Mouse (Mus musculus): ENCODE measurements around the gene Zfp932.
"Not testable (repeated sequence)": the region's sequence is repeated elsewhere in the genome, so short reads cannot be mapped to it uniquely, and the experiment has no call there.

Gene Zfp932

GRCm38 (mm10) chr5:109996026-109996937, at the start of gene Zfp932:
Gene Zfp932, plus strand, starts transcription at chr5:109996521.
- in situ Hi-C loops (cut with MboI; ENCODE audit: low sequenced_read_pairs), result not testable (repeated sequence)

DNA sequence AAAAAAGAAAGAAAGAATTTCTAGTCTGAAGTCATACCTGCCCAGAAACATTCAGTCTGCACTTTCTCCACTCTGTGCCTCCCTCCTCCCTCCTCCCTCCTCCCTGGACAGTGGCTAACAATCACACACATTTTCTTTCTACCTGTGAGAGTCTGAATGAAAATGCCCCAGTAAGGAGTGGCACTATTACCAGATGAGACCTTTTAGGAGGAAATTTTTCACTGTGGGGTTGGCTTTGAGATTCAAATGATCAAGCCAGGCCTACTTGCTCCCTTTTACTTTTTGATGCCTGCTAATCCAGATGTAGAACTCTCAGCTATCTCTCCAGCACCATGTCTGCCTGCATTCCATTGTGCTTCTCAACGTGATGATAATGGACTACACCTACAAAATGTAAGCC, 46.0 kb upstream of the Zfp932 start:
- in situ Hi-C loops (cut with MboI; ENCODE audit: low sequenced_read_pairs), result no loop called here

- in situ Hi-C loops (cut with MboI; ENCODE audit: low sequenced_read_pairs), result not testable (repeated sequence)
Observed at GRCm38 (mm10) chr5:109980743-109981142, 15.6 kb upstream of the Zfp932 start.

GRCm38 (mm10) chr5:109995461-109995860, 860 bp upstream of the Zfp932 start:
- in situ Hi-C loops (cut with MboI; ENCODE audit: low sequenced_read_pairs), result not testable (repeated sequence)

DNA sequence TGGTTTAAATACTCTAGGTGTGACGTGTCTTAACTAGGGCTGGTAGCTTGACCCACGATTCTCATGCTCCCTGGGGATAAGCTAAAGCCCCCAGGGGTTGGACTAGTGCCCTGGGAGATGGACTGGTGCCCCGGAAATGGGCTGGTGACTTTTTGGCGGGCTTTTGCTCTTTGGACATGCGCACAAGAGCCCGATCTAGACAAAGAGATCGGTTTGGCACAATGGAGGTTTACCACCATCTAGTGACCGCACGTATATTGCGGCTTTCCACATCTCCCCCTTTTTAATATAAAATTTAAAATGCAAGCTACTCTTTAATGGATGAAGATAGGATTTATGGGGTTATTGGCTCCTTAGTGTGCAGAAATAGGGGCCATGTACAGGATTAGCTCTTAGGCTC, 19.5 kb downstream of the Zfp932 start:
- in situ Hi-C loops (cut with MboI; ENCODE audit: low sequenced_read_pairs), result not testable (repeated sequence)

GRCm38 (mm10) chr5:110023273-110023672, 27.0 kb downstream of the Zfp932 start:
- in situ Hi-C loops (cut with MboI; ENCODE audit: low sequenced_read_pairs), result no loop called here

DNA sequence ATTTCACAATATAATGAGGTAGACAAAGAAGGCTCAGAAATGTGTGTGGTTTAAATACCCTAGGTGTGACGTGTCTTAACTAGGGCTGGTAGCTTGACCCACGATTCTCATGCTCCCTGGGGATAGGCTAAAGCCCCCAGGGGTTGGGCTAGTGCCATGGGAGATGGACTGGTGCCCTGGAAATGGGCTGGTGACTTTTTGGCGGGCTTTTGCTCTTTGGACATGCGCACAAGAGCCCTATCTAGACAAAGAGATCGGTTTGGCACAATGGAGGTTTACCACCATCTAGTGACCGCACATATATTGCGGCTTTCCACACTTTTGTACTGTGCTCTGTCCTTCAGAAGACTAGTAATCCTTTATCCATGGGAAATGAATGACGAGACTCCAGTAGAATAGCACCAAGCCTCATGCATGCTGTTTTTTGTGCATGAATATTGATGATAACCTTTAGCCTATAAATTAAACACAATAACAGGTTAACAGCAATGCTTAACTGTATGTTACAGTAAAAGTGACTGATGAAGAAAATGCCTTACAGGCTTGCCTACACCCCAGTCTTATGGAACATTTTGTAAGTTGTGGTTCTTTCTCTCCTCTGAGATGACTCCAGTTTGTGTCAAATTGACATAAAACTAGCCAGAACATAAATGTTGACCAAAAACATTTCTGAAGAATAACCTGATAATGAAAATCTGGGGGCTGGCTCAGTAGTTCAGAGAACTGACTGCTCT, 27.5 kb downstream of the Zfp932 start:
- in situ Hi-C loops (cut with MboI; ENCODE audit: low sequenced_read_pairs), result not testable (repeated sequence)

DNA sequence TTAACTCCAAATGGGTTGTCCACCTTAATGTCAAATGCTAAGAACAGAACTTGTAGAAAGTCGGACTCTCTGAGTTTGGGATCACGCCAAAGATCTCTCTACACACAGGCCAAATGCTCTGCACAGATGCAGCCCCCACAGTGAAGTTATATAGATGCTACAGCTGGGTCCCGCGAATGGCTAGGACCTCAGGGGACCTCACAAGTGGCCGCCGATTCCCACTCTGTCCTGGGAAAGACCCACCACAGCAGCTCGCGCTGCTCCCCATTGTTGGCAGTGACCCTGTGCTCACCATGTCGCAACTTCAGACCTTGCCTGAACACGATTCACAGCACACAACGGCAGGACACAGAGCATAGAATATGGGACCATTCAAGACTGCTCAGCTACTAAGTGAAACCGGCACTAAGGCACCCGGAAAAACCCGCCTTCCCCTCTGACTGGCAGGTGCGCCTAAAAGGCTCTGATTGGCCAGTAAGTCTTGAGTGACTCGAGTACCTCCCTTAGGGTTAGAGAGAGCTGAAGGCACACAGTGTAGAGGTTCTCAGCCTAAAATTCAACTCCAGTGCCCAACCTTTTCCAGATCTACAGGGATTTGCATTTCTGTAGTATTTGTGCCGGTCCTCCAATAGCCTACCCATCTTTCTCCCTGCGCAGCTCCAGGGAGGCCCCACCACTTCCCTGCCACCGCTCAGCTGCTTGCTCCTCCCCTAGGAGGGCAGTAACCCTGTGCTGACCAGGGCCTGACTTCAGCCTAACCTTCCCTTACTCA, 61.5 kb downstream of the Zfp932 start:
- in situ Hi-C loops (cut with MboI; ENCODE audit: low sequenced_read_pairs), result no loop called here
